Mouse (Mus musculus) urinary bladder, postnatal 25 days (tissue): ENCODE data around the gene Plxdc1.

Source experiments
- DNase-seq: peaks from one replicate; pipeline ENCODE4 v3.0.0; 2022; ENCODE audit warnings: low spot score

Plxdc1 gene

DNA sequence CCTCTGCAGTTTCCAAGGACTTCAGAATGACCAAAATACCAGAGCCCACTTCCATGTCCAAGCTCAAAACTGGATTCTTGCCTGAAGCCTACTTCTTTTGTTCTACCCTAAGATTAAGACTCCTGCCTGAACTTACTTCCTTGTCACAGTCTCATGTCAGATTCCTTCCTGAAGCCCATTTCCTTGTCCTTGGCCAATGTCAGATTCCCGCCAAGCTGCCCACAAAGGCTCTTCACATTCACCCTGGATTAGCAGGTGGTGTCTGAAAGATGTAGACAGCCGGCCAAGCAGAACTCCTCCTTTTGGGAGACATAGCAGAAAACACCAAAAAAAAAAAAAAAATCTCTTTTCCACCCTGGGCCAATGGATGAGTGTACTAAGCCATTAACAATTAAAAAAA, 70.8 kb downstream of the Plxdc1 start:
- DNase-seq: no peak

DNA sequence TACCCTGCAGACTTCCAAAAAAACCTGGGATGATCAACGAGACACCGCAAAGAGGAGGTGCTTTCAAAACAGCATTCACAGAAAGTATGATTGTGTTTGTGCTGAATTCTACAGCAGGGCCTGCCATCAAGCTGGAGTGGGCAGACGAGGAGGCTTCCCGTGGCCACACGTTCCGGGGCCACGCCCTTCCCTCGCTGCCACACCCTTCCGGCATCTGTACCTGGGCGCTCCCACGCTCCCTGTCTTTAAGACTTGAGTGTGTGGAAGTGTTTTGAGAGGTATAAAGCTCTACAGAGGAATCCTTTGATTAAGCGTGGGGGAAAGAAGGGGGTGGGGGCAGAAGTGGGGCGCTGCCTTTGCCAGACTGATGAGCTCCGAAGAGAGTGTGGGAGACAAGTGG, 73.1 kb downstream of the Plxdc1 start:
- no peak for DNase-seq

DNA sequence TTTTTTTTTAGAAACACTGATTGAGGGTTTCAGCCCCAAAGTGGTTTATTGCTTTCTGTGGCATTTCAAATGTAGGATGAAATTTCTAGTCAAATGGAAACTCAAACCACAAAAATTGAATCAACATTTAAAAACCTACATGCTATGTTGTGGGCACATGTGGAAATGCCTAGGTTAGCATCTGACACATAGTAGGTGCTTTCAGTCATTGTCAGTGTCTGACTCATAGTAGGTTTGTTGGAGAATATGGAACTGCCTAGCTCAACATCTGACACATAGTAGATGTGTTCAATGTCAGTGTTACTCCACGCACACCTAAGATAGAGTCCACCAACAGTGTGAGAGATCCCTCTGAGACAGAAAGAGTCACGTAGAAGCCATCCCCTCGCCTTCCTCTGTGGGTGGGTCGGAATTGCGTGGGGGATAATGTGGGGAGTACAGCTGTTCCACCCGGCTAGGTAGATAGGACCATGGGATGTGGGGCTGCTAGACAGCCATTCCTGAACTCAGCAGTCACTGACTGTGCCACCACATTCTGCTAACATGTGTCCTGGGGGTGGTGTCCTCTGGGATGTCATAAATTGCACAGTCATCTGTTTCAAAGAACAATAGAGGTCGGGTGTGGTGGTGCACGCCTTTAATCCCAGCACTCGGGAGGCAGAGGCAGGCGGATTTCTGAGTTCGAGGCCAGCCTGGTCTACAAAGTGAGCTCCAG, 77.5 kb downstream of the Plxdc1 start:
- no peak for DNase-seq

DNA sequence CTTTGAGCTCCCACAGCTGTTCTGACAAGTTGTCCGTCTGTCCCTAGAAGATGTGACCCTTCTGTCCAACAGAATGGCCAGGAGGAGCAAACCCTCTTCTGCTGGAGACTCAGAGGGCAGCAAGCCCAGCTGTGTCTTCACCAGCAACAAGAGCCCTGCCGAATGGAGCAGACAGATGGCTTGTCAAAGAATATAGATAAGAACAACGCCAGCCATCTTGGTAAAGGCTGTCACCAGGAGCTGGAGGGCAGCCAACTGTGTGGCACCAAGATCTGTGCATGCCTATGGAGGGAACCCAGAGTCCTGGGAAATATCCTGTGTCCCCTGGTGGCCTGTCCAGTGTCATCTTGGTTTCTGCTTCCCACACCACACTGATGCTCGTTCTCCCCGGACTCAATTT, 78.3 kb downstream of the Plxdc1 start:
- DNase-seq: no peak

DNA sequence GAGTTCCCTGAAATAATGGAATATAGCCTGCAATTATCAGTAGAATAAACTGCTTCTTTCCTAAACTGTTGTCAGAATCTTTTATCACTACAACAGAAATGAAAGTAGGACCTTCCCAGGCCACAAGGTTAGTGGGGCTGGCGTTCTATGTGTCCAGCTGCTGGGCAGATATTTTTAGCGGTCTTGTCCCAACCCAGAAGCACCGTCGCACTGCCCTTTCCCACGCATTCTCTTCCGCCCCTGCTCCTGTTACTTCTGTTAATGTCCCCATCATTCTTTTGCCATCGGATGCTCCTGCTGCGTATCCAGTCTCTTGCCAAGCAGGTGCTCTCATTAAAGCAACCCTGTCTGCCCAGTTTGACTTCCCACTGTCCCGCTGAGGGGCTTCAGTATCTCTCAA, 79.3 kb downstream of the Plxdc1 start:
- no peak for DNase-seq

DNA sequence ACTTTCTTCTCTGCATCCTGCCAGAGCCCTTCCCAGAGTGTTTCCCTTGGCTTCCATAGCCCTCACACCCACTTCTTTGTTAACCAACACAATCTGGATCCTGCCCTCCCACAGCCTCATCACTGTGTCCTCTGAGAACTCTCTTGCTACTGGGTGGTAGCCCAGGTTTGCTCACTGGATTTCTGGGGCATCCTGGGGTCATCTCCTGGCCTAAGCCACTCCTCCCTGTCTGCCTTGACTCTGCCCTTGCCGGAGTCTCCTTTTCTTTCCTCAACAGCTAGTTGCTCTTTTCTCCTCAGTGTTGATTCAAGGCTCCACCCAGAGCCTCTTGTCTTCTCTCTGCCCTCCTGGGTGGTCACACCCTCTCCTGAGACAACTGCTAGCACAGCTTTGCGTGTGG, 80.3 kb downstream of the Plxdc1 start:
- DNase-seq: no peak

DNA sequence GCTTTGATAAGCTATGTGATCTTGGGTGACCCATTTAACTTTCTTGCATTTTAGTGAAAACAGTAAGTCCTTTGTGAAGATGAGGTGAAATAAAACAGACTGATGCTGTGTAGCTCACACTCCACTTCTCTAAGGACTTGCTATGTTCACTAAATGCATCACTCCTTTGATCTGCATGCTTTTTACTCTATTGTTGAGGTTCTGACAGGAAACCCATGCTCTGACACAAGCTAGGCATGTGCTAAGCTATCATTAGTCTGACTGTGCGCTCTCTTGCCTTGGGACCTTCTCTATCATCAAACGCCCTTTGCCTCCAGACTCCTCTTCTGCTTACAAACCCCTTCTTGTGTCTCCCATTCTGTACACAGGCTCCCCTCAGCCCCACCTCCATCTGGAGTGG, 80.7 kb downstream of the Plxdc1 start:
- no peak for DNase-seq

DNA sequence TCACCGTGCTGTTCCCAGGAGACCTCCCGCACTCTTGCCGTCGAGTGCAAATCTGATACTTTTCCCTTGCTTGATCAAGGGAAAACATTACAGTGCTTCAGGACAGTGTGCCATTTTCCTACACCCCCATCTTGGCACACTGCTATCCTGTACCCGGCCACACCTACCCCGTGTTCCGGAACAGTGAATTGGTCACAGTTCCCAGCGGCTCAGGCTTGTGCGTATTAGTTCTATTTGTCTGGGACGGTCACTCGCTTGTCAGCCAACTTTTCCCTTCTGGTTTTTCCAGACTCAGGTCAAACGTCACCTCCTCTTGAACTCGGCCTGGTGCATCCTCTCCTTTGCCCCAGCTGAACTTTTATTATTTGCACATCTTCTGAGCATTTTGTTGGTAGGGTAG, 81.4 kb downstream of the Plxdc1 start:
- DNase-seq: no peak

DNA sequence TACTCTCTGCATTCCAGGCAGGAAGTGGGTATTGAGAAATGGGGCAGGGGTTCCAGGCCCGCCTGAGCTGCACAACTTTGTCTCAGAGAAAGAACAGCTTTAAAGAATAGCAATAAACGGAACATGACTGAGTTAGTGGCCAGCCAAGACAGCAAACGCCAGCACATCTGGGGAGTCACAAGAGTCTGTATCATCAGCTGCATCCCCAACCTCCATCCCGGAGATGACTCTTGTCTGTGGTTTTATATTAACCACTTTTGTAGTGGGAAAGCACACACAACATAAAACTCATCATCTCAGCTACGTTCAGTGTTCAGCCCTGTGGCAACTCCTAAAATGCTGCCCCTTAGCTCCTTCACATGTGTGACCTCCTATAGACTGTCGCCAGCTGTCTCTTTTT, 84.4 kb downstream of the Plxdc1 start:
- no peak for DNase-seq

DNA sequence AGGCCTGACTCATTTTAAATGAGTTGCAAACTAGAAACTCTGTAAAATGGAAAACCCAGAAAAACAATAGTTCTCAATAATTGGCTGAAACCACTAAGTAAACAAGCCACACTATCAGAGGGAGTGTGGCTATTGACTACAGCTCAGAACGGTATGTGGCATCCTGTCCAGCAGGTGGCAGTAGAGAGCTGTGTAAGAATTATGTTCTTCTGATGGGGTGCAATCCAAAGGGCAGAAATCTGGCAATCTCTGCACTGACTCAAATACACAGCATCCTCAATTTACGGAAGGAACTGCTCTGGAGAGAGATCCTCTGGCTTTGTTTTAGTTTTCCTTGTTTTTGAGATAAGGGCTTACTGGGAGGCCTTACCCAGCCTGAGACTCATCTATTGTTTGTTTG, 86.4 kb downstream of the Plxdc1 start:
- peak; percentile 90 for DNase-seq

DNA sequence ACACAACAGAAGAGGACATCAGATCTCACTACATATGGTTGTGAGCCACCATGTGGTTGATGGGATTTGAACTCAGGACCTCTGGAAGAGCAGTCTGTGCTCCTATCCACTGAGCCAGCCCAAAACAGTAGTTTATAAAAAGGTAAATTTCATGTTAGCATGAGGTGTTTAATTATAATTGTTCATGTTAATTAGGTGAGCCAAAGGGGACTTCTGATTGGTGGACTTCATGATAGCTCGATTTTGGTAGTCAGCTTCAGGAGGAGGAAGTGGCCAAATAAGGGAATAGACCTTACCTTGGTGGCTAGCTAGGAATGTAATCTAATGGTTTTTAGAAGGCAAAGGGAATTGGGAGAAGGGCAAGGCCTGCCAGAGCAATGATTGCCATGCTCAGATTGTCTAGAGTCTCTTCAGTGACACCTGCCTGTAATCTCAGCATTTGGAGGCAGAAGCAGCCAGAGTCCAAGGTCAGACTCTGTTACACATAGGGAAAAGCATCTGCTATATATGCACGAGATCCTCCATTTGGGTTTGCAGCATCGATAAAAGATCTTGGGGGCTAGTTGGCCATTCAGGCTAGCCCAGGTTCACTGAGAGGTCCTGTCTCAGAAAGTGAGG, 88.6 kb downstream of the Plxdc1 start:
- DNase-seq: no peak

DNA sequence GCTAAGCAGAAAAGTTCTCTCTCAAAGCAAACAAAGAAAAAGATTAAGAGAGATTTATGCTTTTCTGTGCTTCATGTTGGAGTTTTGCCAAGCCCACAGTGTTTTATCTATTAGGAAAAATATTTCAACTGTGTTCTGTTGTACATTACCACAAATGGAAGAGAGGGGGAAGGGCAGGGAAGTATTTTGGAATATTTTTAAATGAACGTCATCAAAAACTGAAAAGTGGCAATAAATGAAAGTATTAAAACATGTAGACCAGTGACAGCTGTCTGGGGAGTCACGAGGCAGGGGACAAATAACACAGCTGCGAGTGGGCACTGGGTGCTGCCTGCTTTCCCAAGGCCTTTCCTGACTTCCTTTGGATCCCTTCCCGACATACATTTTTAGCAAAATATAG, 89.6 kb downstream of the Plxdc1 start:
- no peak for DNase-seq

DNA sequence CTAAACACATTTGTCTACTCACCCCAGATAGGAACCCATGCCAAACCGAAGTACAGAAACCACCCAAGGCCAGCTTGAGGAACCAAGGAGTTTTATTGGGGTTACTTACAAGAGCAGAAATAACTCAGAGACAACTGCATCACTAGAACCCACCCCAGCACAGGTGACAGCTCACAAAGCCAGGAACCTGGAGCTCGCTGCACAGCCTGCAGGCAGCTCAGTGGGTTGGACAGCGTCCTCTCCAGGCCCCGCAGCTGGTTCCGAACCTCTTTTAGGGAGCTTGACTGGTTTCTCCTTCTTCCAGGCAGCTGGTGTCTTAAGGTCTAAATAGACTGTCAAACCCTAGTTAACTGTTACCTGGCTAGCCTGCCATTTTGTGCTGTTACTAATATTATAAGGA, 94.4 kb downstream of the Plxdc1 start:
- DNase-seq: no peak

DNA sequence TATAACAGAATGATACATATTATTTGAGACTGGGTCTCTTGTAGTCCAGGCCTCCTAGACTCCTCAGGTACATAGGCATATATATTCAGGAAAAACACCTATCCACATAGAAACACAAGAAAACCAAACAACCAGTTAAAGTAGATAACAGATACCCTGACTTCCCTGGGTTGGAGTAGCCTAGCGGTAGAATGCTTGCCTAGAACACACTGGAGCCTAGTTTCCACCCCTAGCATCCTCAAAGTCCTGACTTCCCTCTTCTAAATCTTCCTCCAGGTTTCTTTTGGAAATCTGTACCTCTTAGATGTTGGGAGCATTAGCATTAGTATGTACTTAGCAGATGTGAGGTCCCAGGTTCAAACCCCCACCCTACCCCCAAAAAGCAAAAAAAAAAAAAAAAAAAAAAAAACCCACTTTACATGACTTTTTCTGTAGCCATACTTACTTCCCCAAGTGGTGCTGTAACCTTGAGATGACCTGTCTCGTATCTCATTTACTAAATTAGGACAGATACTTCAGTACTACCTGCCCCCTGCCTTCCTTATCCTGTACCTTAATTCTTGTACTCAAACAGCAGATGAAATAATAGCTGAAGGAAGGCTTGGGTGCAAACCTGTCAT, 100.8 kb downstream of the Plxdc1 start:
- no peak for DNase-seq

DNA sequence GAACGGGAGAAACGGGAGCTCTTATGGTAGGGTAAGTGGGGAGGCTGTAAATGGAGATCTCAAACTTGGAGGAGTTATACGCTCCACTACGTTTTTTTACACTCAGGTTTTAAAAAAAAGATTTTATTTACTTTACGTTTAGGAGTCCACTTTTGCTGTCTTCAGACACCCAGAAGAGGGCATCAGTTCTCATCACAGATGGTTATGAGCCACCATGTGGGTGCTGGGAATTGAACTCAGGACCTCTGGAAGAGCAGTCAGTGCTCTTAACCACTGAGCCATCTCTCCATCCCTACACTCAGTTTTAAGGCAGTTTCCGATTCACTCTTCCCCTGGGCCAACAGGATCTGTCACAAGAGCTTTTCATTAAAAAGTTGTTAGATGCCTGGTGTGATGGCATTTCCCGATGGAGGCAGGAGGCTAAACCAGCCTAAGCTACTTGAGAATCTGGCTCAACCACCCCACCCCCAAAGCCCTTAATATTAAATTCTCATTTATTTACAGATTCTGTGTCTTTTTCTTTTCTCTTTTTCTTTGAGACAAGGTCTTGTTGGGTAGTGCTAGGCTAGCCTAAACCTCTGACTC, 101.6 kb downstream of the Plxdc1 start:
- DNase-seq: no peak

DNA sequence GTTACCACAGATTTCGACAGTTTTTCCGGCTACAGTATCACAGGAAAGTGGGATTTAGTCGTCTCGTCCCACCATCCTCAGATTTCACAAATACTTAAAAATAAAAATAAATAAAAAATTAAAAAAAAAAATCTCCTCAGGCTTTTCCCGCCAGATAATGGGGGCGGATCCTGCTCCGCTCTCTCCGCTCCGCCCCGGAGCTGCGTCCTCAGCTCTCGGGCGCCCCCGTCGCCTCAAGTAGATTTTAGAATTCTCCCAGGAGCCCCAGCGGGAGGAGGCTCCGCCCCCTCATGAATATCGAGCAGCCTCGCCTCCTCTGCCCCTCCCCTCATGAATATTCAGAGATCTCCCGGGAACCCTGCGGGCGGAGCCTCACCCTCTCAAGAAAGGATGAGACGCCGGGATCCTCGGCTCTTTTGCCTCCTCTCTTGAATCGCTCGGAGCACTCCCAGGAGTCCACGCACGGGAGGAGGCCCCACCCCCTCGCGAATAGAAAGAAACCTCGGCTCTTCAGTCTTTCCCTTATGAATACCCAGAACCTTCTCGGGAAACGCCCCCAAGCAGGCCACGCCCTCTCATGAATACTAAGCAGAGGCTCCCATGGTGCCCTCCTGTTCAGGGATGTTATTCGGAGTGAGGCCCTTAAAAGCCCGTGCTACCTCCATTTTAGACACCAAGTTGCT, 102.2 kb downstream of the Plxdc1 start, which contains the start of gene Fbxo47:
Gene Fbxo47 (minus strand): TSS at position 237 of the 683 bp plus-strand sequence.
- DNase-seq: peak; percentile 94

DNA sequence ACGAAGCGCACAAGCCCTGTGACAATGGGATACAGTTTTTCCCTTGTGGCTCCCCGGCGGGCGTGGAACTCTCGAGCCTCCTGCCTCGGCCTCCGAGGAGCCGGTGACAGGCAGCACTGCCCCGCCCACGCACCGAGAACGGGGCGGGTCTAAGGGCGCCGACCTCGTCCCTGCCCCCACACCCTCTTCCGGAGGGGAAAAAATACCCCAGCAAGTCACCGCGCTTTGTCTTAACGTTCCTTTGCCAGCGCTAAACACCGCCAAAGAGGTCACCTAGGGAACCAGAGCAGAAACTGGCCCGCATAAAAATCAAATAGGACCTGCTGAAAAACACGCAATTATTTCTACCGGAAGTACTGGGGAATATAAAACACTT, 102.7 kb downstream of the Plxdc1 start:
- DNase-seq: peak; percentile 57

DNA sequence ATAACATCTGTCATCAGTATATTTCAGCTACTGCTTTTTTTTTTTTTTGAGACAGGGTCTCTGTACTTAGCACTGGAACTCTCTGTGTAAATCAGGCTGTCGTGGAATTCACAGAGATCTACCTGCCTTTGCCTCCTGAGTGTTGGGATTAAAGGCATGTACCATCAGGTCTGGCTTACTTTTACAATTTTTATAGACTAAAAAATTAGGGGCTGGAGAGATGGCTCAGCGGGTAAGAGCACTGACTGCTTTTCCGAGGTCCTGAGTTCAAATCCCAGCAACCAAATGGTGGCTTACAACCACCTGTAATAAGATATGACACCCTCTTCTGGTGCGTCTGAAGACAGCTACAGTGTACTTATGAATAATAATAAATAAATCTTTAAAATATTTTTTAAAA, 105.9 kb downstream of the Plxdc1 start:
- no peak for DNase-seq

DNA sequence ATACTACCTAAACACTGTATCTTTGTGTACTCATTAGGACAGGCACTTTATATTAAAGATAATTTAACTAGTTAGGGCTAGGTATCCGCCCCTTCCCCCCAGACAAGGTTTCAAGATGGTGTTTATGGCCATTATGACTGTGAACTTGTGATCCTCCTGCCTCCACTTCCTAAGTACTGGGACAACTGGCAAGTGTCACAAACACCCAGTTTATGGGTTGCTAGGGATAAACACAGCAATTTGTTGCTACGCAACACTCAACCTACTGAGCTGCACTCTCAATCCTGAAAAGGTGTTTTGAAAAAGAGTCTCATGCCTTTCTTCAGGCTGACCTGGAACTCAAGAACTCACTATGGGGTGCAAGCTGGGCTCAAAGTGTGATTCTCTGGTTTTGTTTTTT, 108.9 kb downstream of the Plxdc1 start:
- DNase-seq: no peak

DNA sequence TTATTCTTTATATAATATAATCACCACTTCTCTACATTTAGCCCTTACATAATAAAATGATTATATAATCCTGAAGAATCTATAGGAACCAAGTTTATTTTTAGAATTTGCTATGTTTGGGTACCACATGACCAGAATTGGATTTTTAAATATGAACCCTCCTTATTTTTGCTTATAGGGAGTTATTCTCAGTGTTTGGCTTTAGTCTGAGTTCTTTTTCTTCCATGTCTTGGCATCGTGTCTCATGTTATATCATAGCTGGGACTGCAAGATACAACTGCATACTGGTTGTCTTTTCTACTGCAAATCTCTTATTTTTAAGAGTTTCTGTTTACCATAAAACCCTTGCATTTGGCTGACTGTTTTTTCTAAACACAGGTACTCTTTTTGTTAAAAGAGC, 111.8 kb downstream of the Plxdc1 start:
- no peak for DNase-seq
